Mouse (Mus musculus) brain, embryonic 14.5 days (tissue): ENCODE data around the gene Gys2. TPM values are rescaled to one million over a fixed set of nuclear protein-coding genes. Genes with fewer than 3 reads are reported as not detected.
"Not testable (repeated sequence)": the region's sequence is repeated elsewhere in the genome, so short reads cannot be mapped to it uniquely, and the experiment has no call there.

ENCODE experiments used
- DNase-seq: peaks from one replicate; pipeline ENCODE4 v3.0.0-alpha.2; 2011; ENCODE audit warnings: low read depth
- CTCF ChIP-seq: fragments of 200-500 bp; IDR thresholded peaks from 2 replicates; pipeline ENCODE4 v1.5.1; 2012; ENCODE audit warnings: inconsistent platforms, mild to moderate bottlenecking, moderate library complexity, borderline replicate concordance; ENCODE audit not compliant: insufficient read depth, insufficient read length; ENCODE audit errors: extremely low read depth
- POLR2A ChIP-seq: fragments of 200-500 bp; IDR thresholded peaks from 2 replicates; pipeline ENCODE4 v1.6.1; 2012; ENCODE audit warnings: mild to moderate bottlenecking, inconsistent platforms, borderline replicate concordance; ENCODE audit not compliant: poor library complexity, insufficient read depth, insufficient read length, severe bottlenecking; ENCODE audit errors: extremely low read depth
- polyA plus RNA-seq: library from polyadenylated mRNA; depleted of rRNA; stranded (reverse); fragments of >200 nt; gene quantifications from 2 replicates; pipeline ENCODE4 v1.2.3, GENCODE M21; 2012

Gene Gys2
- polyA plus RNA-seq, 1 experiment = not detected

DNA sequence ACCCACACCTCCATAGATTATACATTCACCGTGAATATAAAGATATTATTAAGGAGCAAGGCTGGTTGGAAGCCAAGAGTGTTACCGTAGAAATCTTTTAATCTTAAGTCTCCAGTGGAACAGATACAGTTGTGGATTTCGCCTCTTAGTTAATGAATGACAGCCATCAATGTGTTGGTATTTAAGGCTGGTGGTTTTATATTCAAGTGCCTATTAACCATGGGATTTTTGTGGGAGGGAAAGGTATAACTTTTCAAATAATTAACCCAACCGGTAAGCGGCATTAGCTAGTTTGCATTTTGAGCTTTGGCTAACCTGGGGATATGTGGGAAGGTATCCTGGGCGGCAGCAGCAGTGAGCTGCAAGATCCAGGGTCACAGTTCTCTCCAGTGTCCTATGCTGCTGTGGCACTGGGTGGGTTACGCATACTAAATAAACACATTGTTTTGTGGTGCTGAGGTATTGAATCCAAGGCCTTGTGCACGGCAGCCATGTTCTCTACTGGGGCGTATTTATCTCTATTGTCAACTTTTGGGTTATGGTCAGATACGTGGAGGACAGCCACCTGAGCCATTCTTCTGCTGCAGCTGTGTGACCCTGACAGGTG is 29.7 kb upstream of the Gys2 start:
- TF ChIP-seq CTCF (no peak), POLR2A (no peak)

DNA sequence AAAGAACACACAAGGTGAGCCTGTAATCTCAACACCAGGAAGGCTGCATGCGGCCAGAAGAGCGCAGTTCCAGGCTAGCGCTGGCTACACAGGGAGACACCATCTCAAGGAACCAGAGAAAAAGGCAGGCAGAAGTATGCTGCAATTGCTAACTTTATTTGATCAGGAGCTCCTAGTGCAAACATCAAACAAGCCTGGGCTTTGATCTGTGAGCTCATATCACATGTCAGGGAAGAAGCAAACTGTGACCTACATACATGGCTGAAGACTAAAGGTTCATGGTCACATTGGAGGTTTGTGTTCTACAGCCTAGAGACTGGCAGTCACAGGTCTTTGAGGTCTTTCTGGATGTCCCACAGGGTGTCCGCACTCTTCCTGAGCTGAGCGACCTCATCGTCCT is 17.2 kb upstream of the Gys2 start:
- DNase-seq = not testable (repeated sequence)

More for the DNA sequence above, 29.7 kb upstream of the Gys2 start:
- no peak for DNase-seq

DNA sequence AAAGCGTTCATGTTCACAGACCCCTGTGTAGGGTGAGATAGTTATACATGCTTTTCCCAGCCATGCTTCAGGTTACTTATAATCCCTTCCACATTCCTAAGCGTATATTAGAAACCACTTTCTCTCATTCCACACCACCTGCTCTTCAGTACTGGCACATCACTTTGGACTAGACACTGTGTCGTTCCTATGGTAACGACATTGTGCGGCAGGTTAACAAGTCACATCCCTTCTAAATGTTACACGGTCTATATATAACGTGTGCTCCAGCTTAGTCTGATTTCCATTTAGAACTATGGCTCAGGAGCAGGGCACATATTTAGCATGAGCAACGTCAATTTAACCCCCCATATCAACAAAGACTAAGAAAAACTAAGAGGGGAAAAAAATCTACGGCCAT is 14.7 kb upstream of the Gys2 start:
- TF ChIP-seq POLR2A = no peak
- no peak for TF ChIP-seq CTCF
- no peak for DNase-seq

DNA sequence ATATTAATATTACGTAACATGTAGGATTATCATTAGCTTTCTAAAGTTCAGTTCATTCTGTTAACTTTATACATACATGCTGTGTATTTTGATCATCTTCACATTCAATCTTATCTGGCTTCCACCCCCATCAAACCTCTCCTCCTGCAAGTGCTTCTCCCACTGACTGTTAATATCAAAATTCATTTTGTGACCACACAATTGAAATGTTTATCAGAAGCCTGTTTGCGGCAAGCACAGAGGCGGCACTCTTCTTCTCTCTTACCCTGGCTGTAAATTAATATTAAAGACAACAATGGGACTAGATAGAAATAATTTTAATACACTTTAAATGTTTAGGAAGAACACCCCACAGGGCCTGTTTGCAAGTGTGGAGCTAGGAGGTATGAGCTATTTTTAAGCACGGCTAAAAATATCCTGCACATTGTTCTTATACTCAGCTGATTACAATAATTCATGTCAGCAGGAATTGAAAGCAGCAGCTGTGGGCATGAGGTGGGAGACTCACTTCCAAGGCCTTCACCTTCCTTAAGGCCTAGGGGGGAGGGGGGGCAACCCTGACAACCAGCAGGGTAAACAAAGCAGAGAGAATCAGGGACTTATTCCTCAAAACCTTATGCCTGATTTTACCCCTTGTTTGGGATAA is 12.7 kb upstream of the Gys2 start:
- no peak for DNase-seq
- TF ChIP-seq CTCF = no peak
- TF ChIP-seq POLR2A = no peak

DNA sequence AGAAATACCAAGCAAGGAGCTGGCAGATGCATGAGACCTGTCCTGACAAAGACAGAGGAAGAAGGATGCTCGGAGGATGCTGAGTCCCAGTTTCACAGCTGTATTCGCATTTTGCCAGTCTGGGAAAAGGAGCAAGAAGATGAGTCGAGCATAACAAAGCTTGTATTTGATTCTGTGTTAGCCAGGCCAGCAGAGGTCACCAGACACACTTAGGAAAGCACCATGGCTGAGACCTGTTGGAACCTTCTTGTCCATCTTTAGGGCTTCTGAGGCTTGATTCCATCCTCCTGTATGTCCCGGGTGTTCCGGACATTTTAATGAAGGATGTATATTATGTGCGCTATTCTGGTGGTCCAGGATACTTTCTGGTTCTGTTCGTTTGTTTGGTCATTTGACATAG is 4.3 kb upstream of the Gys2 start:
- TF ChIP-seq CTCF = no peak
- TF ChIP-seq POLR2A = no peak
- no peak for DNase-seq

DNA sequence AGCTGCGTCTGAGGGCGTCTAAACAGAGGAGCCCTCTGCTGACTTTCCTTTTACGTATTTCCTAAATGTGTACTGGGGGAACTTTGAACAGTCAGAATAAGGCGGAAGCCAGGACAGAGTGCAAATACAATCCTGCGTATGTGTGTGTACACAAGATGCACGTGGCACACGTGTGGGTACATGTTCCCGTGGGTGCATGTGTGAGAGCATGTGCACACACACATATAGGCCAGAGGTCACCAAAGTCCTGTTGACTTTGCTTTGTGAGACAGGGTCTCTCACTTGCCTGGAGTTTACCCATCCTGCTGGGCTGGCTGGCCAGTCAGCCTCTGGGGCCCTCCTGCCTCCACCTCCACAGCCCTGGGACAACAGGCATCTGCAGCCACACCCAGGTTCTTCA is 1.8 kb downstream of the Gys2 start:
- DNase-seq = no peak
- TF ChIP-seq POLR2A (no peak), CTCF (no peak)

DNA sequence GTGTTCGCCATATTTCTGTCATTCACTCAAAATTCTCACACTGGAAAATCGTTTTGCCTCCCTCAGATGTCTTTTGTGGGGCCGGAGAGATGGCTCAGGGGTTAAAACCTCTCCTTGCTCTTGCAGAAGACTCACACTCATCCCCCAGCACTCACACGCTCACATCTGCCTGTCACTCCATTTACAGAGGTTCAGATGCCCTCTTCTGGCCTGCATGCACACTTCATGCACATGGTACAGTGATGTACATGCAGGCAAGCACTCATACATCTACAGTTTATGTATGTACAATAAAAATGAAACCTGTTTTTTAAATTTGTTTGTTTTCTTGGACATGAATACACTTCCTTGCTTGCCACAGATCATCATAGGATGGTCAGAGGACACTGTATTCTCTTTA is 3.3 kb downstream of the Gys2 start:
- peak; percentile 66 for DNase-seq
- peak; percentile 58; the same call in 1 of the 2 replicates for TF ChIP-seq CTCF
- TF ChIP-seq POLR2A = no peak

DNA sequence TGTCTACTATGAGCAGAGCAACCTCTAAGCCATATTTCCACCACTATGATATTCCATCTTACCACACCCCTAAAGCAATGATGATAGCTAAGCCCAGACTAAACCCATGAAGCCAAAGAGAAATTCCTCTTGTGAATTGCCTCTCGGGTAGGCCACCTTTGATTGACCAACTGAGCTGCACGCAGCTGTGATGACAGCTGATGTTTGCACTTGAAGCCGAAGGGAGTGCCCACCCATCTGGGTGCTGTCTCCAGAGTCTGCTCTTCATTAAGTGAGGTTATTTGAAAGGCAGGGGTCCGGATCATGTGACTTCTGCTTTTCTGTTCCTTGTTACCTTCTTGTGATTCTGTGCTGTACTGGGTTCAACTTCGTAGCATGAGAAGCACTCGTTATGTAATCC is 10.7 kb downstream of the Gys2 start:
- TF ChIP-seq POLR2A (no peak), CTCF (no peak)
- no peak for DNase-seq

DNA sequence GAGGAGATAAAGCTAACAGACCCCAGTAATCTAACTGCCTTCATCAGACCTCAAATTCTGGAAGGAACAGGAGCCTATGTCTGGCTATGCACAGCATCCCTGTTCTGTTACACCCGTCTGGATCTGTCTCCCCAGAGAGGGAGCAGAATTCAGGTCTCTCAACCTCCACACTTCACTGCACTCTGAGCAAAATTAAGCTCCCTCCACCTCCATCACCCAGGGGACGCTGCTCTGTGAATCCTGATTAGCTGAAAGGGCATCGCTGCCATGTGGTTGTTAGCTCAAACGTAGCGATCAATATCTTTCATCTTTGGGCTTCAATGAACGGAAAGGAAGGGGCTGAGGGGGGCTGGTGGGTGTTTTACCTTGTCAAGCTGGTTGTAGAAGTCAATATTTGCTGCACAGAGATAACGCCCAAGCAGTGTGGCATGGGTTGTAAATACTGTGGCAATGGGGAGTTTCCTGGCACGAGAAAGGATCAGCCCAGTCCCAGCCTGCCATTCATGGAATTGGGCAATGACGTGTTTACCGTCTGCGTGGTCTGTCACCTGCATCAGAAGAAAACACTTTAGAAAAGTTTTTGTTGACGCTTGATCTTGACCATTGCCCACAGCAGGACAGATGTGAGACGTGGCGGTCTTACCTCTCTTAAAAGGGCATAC is 13.8 kb downstream of the Gys2 start:
- TF ChIP-seq POLR2A = no peak
- TF ChIP-seq CTCF = no peak
- DNase-seq = peak; percentile 54

DNA sequence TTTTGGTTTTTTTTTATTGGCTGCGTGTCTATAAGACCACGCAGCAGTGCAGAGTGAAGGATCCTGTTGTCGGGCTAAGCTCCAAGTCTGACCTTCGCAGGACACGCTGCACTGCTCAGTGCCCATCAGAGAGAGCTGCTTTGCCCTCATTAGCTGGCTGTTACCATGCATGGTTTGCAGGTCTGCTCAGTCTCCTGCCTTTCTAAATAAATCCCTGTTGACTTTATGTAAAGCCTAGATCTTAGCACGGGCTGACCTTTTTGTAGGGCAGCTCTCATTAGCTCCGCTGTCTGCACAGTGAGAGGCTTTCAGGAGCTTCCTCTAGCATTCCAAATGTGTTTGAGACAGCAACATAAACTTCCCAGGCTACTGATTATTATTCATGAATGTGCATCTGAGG is 14.9 kb downstream of the Gys2 start:
- DNase-seq = peak; percentile 63
- TF ChIP-seq POLR2A (no peak), CTCF (no peak)

DNA sequence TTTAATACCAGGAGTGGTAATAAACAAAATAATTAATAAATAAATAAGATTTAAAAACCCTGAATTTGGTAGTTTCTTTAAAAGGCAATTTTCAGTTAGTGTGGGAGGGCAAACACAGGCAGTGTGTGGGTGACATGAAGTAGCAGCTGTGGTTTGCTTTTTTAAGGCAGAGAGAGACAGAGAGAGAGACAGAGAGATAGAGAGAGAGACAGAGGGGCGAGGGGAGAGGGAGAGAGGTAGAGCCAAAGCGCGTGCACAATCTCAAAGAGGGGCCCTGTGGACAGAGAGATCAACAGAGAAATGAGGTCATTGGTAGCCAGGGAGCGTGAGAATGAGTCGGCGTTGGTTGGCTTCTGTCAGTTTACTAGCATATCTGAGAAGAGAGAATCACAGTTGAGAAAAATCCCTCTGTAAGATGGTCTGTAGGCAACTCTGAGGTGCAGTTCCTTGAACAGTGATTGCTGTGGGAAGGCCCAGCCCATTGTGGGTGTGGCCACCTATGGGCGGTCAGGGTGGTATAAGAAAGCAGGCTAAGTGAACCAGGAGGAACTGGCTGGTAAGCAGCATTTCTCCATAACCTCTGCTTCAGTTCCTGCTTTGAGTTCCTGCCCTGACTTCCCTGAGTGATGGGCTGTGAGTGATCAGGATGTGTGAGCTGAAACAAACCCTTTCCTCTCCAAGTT is 17.5 kb downstream of the Gys2 start:
- TF ChIP-seq POLR2A = no peak
- DNase-seq = no peak

DNA sequence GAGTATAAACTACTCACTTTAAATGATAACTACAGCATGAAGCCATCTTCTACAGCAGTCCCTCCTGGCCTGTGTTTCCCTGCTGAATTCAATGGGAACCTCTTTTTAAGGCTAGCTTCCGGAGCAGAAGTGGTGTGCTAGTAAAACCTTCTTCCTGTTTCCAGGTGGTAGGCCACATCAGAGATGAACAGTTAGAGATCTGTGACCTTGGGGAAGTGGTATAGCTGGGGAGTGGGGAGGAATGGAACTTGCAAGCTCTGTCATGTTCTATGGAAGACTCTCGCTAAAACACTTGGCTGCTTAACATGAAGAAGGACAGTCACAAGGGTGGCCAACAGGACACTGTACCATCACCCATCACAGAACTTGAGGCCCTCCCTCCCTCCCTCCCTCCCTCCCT is 19.6 kb downstream of the Gys2 start:
- TF ChIP-seq CTCF = no peak
- TF ChIP-seq POLR2A = no peak
- no peak for DNase-seq
